Mouse (Mus musculus) bone marrow macrophage, adult 2 months (primary cell): ENCODE data around the gene Csnk2a1.

ENCODE experiments used
- CTCF ChIP-seq: IDR thresholded peaks from 2 replicates; pipeline ENCODE4 v1.5.1; 2012; ENCODE audit warnings: low read depth, mild to moderate bottlenecking, low read length, moderate library complexity
- POLR2A ChIP-seq: IDR thresholded peaks from 2 replicates; pipeline ENCODE4 v1.6.1; 2012; ENCODE audit warnings: mild to moderate bottlenecking, low read depth, low read length, borderline replicate concordance

GRCm38 (mm10) chr2:152190161-152190560, 36.5 kb upstream of the Csnk2a1 start:
- TF ChIP-seq POLR2A (no peak), CTCF (no peak)
